Mouse (Mus musculus): Measurements from ENCODE around the gene Zscan4-ps1. TPM values are rescaled to one million over a fixed set of nuclear protein-coding genes. Genes with fewer than 3 reads are reported as not detected.
"Not testable (repeated sequence)": the region's sequence is repeated elsewhere in the genome, so short reads cannot be mapped to it uniquely, and the experiment has no call there.

Gene Zscan4-ps1
- not detected in 2 replicates for total RNA-seq (2014; rRNA removed; ENCODE audit: low replicate concordance)
- not detected in 2 replicates for polyA plus RNA-seq (2015; fragmentation: Nextera tagmentation; extraction: Ambion mirVana)

DNA sequence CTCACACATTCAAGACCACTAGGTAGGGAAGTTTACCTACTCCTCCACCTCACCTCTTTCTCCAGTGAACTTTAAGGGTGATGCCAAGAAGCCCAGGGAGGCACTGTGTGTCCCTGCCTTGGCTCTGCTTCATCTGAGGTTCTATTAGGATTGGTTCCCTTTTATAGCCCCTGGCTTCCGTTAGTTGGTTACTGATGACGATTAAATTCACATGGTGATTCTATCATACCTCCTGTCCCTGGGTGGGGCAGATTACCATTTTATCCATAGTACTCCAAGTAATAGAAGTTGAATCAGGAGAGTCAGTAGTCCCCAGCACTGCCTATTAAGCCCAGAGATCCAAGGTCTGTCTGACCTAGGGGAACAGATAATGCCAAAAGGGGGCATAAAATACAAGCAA is at the start of gene Zscan4-ps1:
TSS of gene Zscan4-ps1 (minus strand) at position 101 of the 400 bp plus-strand sequence.
- not testable (repeated sequence) for H3K27ac ChIP-seq (ENCODE audit: low read depth); H3K4me1 ChIP-seq (ENCODE audit: control insufficient read depth, insufficient read depth); H3K4me3 ChIP-seq (ENCODE audit: low read depth, low read length); H3K9ac ChIP-seq (replicated peaks; ENCODE audit: low read depth, low read length); ATAC-seq (ENCODE audit: insufficient read depth, low read depth); H3K36me3 ChIP-seq (replicated peaks; ENCODE audit: control insufficient read depth, insufficient read depth, low read length); H3K27me3 ChIP-seq (ENCODE audit: control insufficient read depth, insufficient read depth, low read length); H3K4me2 ChIP-seq (ENCODE audit: low read depth, low read length); DNase-seq (ENCODE audit: low spot score); H3K9me3 ChIP-seq (replicated peaks; ENCODE audit: control insufficient read depth, low read length)
- WGBS: 79% methylated on average over 2 of the region's 2 CpGs

Other genes with a start within 250 kb of the Zscan4-ps1 start
- gene Zscan4b, start 164.6 kb downstream of the Zscan4-ps1 start, total RNA-seq (2014; rRNA removed; ENCODE audit: low replicate concordance): not detected in 2 replicates
- gene Zscan4b, start 164.6 kb downstream of the Zscan4-ps1 start, polyA plus RNA-seq (2015; fragmentation: Nextera tagmentation; extraction: Ambion mirVana): not detected in 2 replicates
- gene Zscan4c, start 63.9 kb downstream of the Zscan4-ps1 start, total RNA-seq (2014; rRNA removed; ENCODE audit: low replicate concordance): not detected in 2 replicates
- not detected in 2 replicates for gene Zscan4c, start 63.9 kb downstream of the Zscan4-ps1 start, polyA plus RNA-seq (2015; fragmentation: Nextera tagmentation; extraction: Ambion mirVana)
- not detected in 2 replicates for gene Zscan4d, start 96.5 kb upstream of the Zscan4-ps1 start, total RNA-seq (2014; rRNA removed; ENCODE audit: low replicate concordance)
- gene Zscan4d, start 96.5 kb upstream of the Zscan4-ps1 start, polyA plus RNA-seq (2015; fragmentation: Nextera tagmentation; extraction: Ambion mirVana): not detected in 2 replicates
- gene Zscan4e, start 241.0 kb upstream of the Zscan4-ps1 start, total RNA-seq (2014; rRNA removed; ENCODE audit: low replicate concordance): not detected in 2 replicates
- not detected in 2 replicates for gene Zscan4e, start 241.0 kb upstream of the Zscan4-ps1 start, polyA plus RNA-seq (2015; fragmentation: Nextera tagmentation; extraction: Ambion mirVana)

Measured in heart, postnatal 0 days (tissue).